Mouse (Mus musculus): Measurements from ENCODE around the gene Renbp. TPM values are rescaled to one million over a fixed set of nuclear protein-coding genes. Genes with fewer than 3 reads are reported as not detected.

The Renbp gene
- polyA plus RNA-seq, 1 experiment = 8.7 TPM

DNA sequence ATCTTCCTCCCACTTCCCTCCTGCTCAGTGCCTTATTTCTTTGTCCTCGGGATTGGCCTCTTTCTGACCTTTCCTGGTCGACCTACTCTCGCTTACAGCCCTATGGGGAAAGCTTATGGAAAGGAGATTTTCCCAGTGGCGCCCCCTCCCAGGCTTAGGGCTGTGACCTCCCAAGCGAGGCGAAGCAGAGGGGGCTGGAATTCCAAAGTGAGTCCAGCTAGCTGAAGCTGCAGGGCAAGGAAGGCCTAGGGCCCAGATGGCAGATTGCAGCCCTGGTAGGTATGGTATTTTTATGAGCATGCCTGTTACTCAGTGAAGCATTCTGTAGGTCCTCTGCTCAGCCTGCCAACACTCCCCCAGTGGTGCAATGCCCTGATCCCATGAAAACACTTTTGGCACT lies 49.2 kb downstream of the Renbp start:
- no peak for DNase-seq (ENCODE audit: low read depth)
- TF ChIP-seq POLR2A (IDR thresholded peaks at IDR 0.05; ENCODE audit: borderline replicate concordance, extremely low read depth, insufficient read depth, insufficient read length, poor library complexity, severe bottlenecking) = no peak
- no peak for TF ChIP-seq CTCF (IDR thresholded peaks at IDR 0.05; ENCODE audit: borderline replicate concordance, extremely low read depth, insufficient read depth, insufficient read length)

DNA sequence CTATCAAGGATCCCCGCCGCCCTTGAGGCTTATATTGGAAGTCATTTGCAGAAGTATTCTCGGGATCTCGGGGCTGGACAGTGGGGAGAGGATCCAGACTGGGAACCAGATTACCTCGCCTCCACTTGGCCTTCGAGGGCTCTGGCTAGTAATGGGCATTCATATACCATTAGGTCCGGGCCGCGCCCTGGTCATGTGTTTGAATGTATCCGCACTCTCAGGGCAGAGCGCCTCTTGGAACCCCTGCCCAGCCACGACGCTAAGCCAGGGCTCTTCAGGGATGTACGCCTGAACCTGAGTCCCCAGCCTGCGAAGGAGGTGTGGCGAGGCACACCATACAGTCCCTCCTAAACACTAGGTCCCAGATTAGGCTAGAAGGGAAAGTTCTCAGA lies 49.6 kb downstream of the Renbp start:
- TF ChIP-seq POLR2A (IDR thresholded peaks at IDR 0.05; ENCODE audit: borderline replicate concordance, extremely low read depth, insufficient read depth, insufficient read length, poor library complexity, severe bottlenecking) (no peak), CTCF (IDR thresholded peaks at IDR 0.05; ENCODE audit: borderline replicate concordance, extremely low read depth, insufficient read depth, insufficient read length) (no peak)

DNA sequence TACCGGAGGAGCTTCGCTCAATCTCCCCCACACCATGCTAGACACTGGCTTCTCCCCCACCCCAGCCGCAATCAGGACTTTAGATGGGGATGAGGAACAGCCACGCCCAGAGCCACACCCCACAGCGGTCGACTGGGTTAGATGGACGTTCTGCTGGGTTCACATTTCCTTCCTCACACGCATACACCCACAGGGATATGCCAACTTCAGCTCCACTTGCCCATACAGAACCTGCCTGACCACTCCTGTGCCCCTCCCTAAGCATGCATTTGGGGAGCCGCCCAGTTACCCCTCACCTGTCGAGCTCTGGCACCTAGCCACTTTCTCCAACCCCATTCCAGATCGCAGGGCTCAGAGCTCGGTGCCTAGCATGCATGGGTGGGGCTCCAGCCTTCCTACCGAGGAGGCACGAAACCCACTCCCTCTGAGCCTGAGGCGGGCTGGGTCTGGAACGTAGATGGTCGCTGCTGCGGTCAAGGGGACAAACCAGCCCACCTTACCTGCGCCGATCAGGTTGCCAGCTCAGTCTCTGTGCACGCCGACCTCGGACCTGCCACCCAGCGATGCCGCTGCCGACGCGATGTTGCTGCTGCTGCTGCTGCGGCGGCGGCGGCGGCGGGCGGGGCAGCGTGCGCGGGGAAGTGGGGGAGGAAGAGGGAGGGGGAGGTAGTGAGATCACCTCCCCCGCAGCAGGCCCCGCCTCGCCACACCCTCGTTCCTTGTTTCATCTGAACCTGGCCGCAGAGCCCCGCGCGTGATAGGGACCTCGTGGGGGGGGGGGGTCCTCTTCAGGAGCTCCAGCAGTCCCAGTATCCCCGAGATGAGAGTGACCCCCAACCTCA lies 50.2 kb downstream of the Renbp start:
- peak; percentile 82 for DNase-seq (ENCODE audit: low read depth)
- TF ChIP-seq POLR2A (IDR thresholded peaks at IDR 0.05; ENCODE audit: borderline replicate concordance, extremely low read depth, insufficient read depth, insufficient read length, poor library complexity, severe bottlenecking) (0 out of 2 replicates have a peak, but pooled peaks have one; percentile 24), CTCF (IDR thresholded peaks at IDR 0.05; ENCODE audit: borderline replicate concordance, extremely low read depth, insufficient read depth, insufficient read length) (no peak)

More for the DNA sequence above, 49.6 kb downstream of the Renbp start:
- no peak for DNase-seq (ENCODE audit: low read depth)

DNA sequence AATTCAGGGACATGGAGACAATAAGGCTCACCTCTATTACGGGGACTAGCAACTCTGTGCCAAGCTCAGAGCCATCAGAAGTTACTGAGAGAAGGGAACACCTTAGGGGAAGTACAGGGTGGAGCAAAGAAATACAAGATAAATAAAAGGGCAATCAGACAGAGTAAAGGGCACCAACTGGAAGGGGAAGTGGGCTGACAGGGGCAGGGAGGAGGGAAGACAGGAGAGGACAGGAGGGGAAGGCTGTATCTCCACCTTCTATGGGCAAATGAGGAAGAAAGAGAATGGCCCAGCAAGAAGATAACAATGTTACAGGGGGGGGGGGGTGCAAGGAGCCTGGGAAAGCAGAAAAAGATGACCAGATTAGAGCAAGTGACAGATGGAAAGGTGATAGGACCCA lies 53.6 kb downstream of the Renbp start:
- TF ChIP-seq CTCF (IDR thresholded peaks at IDR 0.05; ENCODE audit: borderline replicate concordance, extremely low read depth, insufficient read depth, insufficient read length) = no peak
- TF ChIP-seq POLR2A (IDR thresholded peaks at IDR 0.05; ENCODE audit: borderline replicate concordance, extremely low read depth, insufficient read depth, insufficient read length, poor library complexity, severe bottlenecking) = no peak
- DNase-seq (ENCODE audit: low read depth) = no peak

DNA sequence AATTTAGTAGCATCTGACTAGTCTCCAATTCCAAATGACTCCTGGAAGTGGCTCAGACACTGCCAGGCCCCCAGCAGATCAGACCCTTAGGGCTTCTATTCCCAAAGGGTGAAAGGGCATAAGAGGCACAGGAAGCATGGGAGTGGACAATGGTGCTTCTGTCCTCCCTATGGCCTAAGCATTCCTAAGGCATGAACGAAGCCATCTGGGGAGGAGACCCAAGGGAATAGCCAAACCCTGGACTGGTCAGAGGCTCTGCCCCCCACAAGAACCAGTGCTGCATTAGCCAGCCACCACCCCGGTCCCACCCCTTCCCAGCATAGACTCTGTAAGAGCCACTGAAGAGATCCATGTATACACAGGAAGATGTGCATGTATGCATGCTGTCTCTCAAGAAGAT lies 54.8 kb downstream of the Renbp start:
- TF ChIP-seq CTCF (IDR thresholded peaks at IDR 0.05; ENCODE audit: borderline replicate concordance, extremely low read depth, insufficient read depth, insufficient read length) (no peak), POLR2A (IDR thresholded peaks at IDR 0.05; ENCODE audit: borderline replicate concordance, extremely low read depth, insufficient read depth, insufficient read length, poor library complexity, severe bottlenecking) (no peak)
- no peak for DNase-seq (ENCODE audit: low read depth)

Other genes starting within 250 kb of the Renbp start
- gene Bcap31, start 214.7 kb downstream of the Renbp start, polyA plus RNA-seq (2012; rRNA removed) = 44.3 and 48.6 TPM in 2 replicates
- gene Abcd1, start 214.3 kb downstream of the Renbp start, polyA plus RNA-seq (2012; rRNA removed) = 16.0 and 19.3 TPM in 2 replicates
- gene Plxnb3, start 173.8 kb downstream of the Renbp start, polyA plus RNA-seq (2012; rRNA removed) = 0.58 and 0.79 TPM in 2 replicates
- 0.85 and 1.2 TPM in 2 replicates for gene Srpk3, start 156.4 kb downstream of the Renbp start, polyA plus RNA-seq (2012; rRNA removed)
- 382 and 510 TPM in 2 replicates for gene Idh3g, start 144.0 kb downstream of the Renbp start, polyA plus RNA-seq (2012; rRNA removed)
- 130 and 205 TPM in 2 replicates for gene Ssr4, start 143.8 kb downstream of the Renbp start, polyA plus RNA-seq (2012; rRNA removed)
- gene Pdzd4, start 105.9 kb downstream of the Renbp start, polyA plus RNA-seq (2012; rRNA removed) = 88.2 and 125 TPM in 2 replicates
- gene Avpr2, start 38.7 kb downstream of the Renbp start, polyA plus RNA-seq (2012; rRNA removed) = not detected in 2 replicates
- gene L1cam, start 34.7 kb downstream of the Renbp start, polyA plus RNA-seq (2012; rRNA removed) = 141 and 249 TPM in 2 replicates
- gene Arhgap4, start 9.0 kb downstream of the Renbp start, polyA plus RNA-seq (2012; rRNA removed) = 6.6 and 8.5 TPM in 2 replicates
- gene Naa10, start 8.9 kb downstream of the Renbp start, polyA plus RNA-seq (2012; rRNA removed) = 87.7 and 97.8 TPM in 2 replicates
- gene Hcfc1, start 35.5 kb upstream of the Renbp start, polyA plus RNA-seq (2012; rRNA removed) = 50.3 and 83.2 TPM in 2 replicates
- gene Irak1, start 93.1 kb upstream of the Renbp start, polyA plus RNA-seq (2012; rRNA removed) = 59.2 and 77.8 TPM in 2 replicates
- not detected in 2 replicates for gene Opn1mw, start 196.6 kb upstream of the Renbp start, polyA plus RNA-seq (2012; rRNA removed)
- gene Mecp2, start 204.5 kb upstream of the Renbp start, polyA plus RNA-seq (2012; rRNA removed) = 25.4 and 38.9 TPM in 2 replicates
- not detected in 2 replicates for gene Tex28, start 237.0 kb upstream of the Renbp start, polyA plus RNA-seq (2012; rRNA removed)
- gene Tktl1, start 246.4 kb upstream of the Renbp start, polyA plus RNA-seq (2012; rRNA removed) = not detected in 2 replicates

Data from brain, embryonic 14.5 days (tissue).